Mouse (Mus musculus) liver, postnatal 0 days (tissue): ENCODE measurements around the gene Foxp4. TPM values are rescaled to one million over a fixed set of nuclear protein-coding genes. Genes with fewer than 3 reads are reported as not detected.

Experiments
- ATAC-seq: fragments of 200-750 bp; cut with Nextera tagmentation; 2 replicates; pipeline ENCODE4 v1.8.0; 2017; ENCODE audit warnings: mild to moderate bottlenecking, moderate library complexity
- DNase-seq: peaks from one replicate; pipeline ENCODE4 v3.0.0-alpha.2; 2016
- H3K27ac ChIP-seq: fragments of 300-500 bp; sonication (generic); 2 replicates; pipeline ENCODE4 v1.5.1; 2014; ENCODE audit warnings: antibody characterized with exemption, moderate library complexity, mild to moderate bottlenecking, low read depth
- H3K27me3 ChIP-seq: fragments of 300-500 bp; sonication (generic); 2 replicates; pipeline ENCODE4 v1.6.1; 2014; ENCODE audit warnings: low read length, control low read depth, mixed read lengths; ENCODE audit not compliant: insufficient read depth
- H3K36me3 ChIP-seq: fragments of 300-500 bp; sonication (generic); replicated peaks from 2 replicates; pipeline ENCODE4 v1.6.1; 2014; ENCODE audit warnings: mild to moderate bottlenecking, control low read depth, low read length, moderate library complexity, mixed read lengths; ENCODE audit not compliant: insufficient read depth
- H3K4me1 ChIP-seq: fragments of 300-500 bp; sonication (generic); 2 replicates; pipeline ENCODE4 v1.6.1; 2014; ENCODE audit warnings: antibody characterized with exemption, mild to moderate bottlenecking, control low read depth; ENCODE audit not compliant: insufficient read depth
- H3K4me2 ChIP-seq: fragments of 300-500 bp; sonication (generic); 2 replicates; pipeline ENCODE4 v1.6.1; 2014; ENCODE audit warnings: low read depth, mild to moderate bottlenecking, low read length, moderate library complexity, mixed read lengths
- H3K4me3 ChIP-seq: fragments of 300-500 bp; sonication (generic); 2 replicates; pipeline ENCODE4 v1.5.1; 2014; ENCODE audit warnings: low read depth, low read length
- H3K9ac ChIP-seq: fragments of 300-500 bp; sonication (generic); replicated peaks from 2 replicates; pipeline ENCODE4 v1.6.1; 2014; ENCODE audit warnings: mild to moderate bottlenecking, moderate library complexity
- H3K9me3 ChIP-seq: fragments of 300-500 bp; sonication (generic); 2 replicates; pipeline ENCODE4 v1.6.1; 2016; ENCODE audit warnings: mild to moderate bottlenecking, control low read depth, low read length, mixed read lengths
- CTCF ChIP-seq: sonication (generic); IDR thresholded peaks from 2 replicates; pipeline ENCODE4 v1.5.1; 2016; ENCODE audit warnings: antibody characterized with exemption, low read depth
- EP300 ChIP-seq: IDR thresholded peaks from 2 replicates; pipeline ENCODE4 v1.6.1; 2016; ENCODE audit warnings: antibody characterized with exemption, low read depth, mild to moderate bottlenecking
- WGBS: fragments of 180-500 bp; shearing (Covaris S2); extraction: QIAGEN DNeasy Blood & Tissue Kit; methylation state at CpG from one replicate; pipeline ENCODE4 v1.1.7; 2014; ENCODE audit not compliant: insufficient replicate concordance; 5-methylcytosine and 5-hydroxymethylcytosine counted together
- polyA plus RNA-seq: library from polyadenylated mRNA; unstranded; fragments of >200 nt; fragmentation: Nextera tagmentation; extraction: Ambion mirVana; gene quantifications from 2 replicates; pipeline ENCODE4 v1.2.1, GENCODE M21; 2015

Foxp4 gene
- polyA plus RNA-seq, 1 experiment from 2014 or later, result 6.2 TPM

- under 1% methylated on average over 28 of the region's 28 CpGs for WGBS
- H3K9ac ChIP-seq, result peak overlapping the region; percentile 88
- H3K27ac ChIP-seq, result peak overlapping the region; percentile 4; the same call in 1 of the 2 replicates
- peak overlapping the region; percentile 90 for H3K4me3 ChIP-seq
- H3K4me1 ChIP-seq, result peaks cover 16% of the 10 kb centered on the region; the same call in 1 of the 2 replicates
- TF ChIP-seq EP300, result no peak
- no peak for TF ChIP-seq CTCF
- H3K4me2 ChIP-seq, result peak overlapping the region; percentile 97
- no peaks in the 10 kb centered on the region for H3K36me3 ChIP-seq
- H3K9me3 ChIP-seq, result no peaks in the 10 kb centered on the region
- no peak for ATAC-seq
- peaks cover 16% of the 10 kb centered on the region for H3K27me3 ChIP-seq
- DNase-seq, result no peak
Observed at GRCm38 (mm10) chr17:47923011-47923677, 1.3 kb downstream of the Foxp4 start.

- H3K27ac ChIP-seq, result no peak overlapping the region
- DNase-seq, result no peak
- peaks cover 16% of the 10 kb centered on the region; the same call in 1 of the 2 replicates for H3K4me1 ChIP-seq
- peaks cover 16% of the 10 kb centered on the region for H3K27me3 ChIP-seq
- H3K36me3 ChIP-seq, result no peaks in the 10 kb centered on the region
- peak overlapping the region; percentile 90 for H3K4me3 ChIP-seq
- peak overlapping the region; percentile 97 for H3K4me2 ChIP-seq
- TF ChIP-seq EP300 (no peak), CTCF (no peak)
- H3K9me3 ChIP-seq, result no peaks in the 10 kb centered on the region
- no peak for ATAC-seq
- no peak overlapping the region; the same call in 1 of the 2 replicates for H3K9ac ChIP-seq
- WGBS, result 2% methylated on average over 24 of the region's 24 CpGs
Observed at GRCm38 (mm10) chr17:47922579-47922978, 1.9 kb downstream of the Foxp4 start.

- peaks cover 16% of the 10 kb centered on the region; the same call in 1 of the 2 replicates for H3K4me1 ChIP-seq
- 4% methylated on average over 21 of the region's 21 CpGs for WGBS
- H3K4me2 ChIP-seq, result peak overlapping the region; percentile 97
- H3K9ac ChIP-seq, result no peak overlapping the region; the same call in 1 of the 2 replicates
- ATAC-seq, result no peak
- no peak overlapping the region for H3K27ac ChIP-seq
- no peak for TF ChIP-seq EP300
- no peak for TF ChIP-seq CTCF
- H3K27me3 ChIP-seq, result peaks cover 16% of the 10 kb centered on the region
- peak overlapping the region; percentile 90 for H3K4me3 ChIP-seq
- no peak for DNase-seq
- no peaks in the 10 kb centered on the region for H3K9me3 ChIP-seq
- H3K36me3 ChIP-seq, result no peaks in the 10 kb centered on the region
Observed at GRCm38 (mm10) chr17:47922116-47922515, 2.3 kb downstream of the Foxp4 start.

GRCm38 (mm10) chr17:47921136-47921665 lies 3.2 kb downstream of the Foxp4 start:
- DNase-seq, result peak; percentile 15
- H3K36me3 ChIP-seq, result no peaks in the 10 kb centered on the region
- H3K4me3 ChIP-seq, result 0 out of 2 replicates have a peak overlapping the region, but pooled peaks have one; percentile 90
- H3K4me1 ChIP-seq, result peaks cover 14% of the 10 kb centered on the region; the same call in 1 of the 2 replicates
- peaks cover 16% of the 10 kb centered on the region for H3K27me3 ChIP-seq
- H3K4me2 ChIP-seq, result peak overlapping the region; percentile 97
- no peak overlapping the region for H3K9ac ChIP-seq
- H3K9me3 ChIP-seq, result no peaks in the 10 kb centered on the region
- no peak for ATAC-seq
- no peak overlapping the region for H3K27ac ChIP-seq
- WGBS, result 48% methylated on average over 4 of the region's 4 CpGs
- TF ChIP-seq EP300, result no peak
- no peak for TF ChIP-seq CTCF

GRCm38 (mm10) chr17:47919826-47920225 lies 4.6 kb downstream of the Foxp4 start:
- Histone ChIP-seq H3K4me1 (peaks cover 14% of the 10 kb centered on the region; the same call in 1 of the 2 replicates), H3K27ac (no peak overlapping the region), H3K36me3 (no peaks in the 10 kb centered on the region; the same call in 1 of the 2 replicates), H3K9ac (no peak overlapping the region), H3K4me2 (no peak overlapping the region), H3K4me3 (no peak overlapping the region), H3K27me3 (peaks cover 16% of the 10 kb centered on the region), H3K9me3 (no peaks in the 10 kb centered on the region)
- DNase-seq, result no peak
- WGBS, result 67% methylated on average over 5 of the region's 5 CpGs
- TF ChIP-seq EP300, result no peak
- no peak for TF ChIP-seq CTCF
- no peak for ATAC-seq

GRCm38 (mm10) chr17:47917907-47918306 lies 6.5 kb downstream of the Foxp4 start:
- TF ChIP-seq EP300, result no peak
- no peak for TF ChIP-seq CTCF
- ATAC-seq (no peak), DNase-seq (no peak)
- Histone ChIP-seq H3K9me3 (no peaks in the 10 kb centered on the region), H3K9ac (no peak overlapping the region), H3K27me3 (peaks cover 11% of the 10 kb centered on the region), H3K27ac (no peak overlapping the region), H3K36me3 (no peaks in the 10 kb centered on the region; the same call in 1 of the 2 replicates), H3K4me1 (0 out of 2 replicates have a peak, but pooled peaks cover 11% of the 10 kb centered on the region), H3K4me2 (no peak overlapping the region), H3K4me3 (no peak overlapping the region)
- WGBS, result 62% methylated on average over 5 of the region's 5 CpGs
